Mouse (Mus musculus): ENCODE data around the gene Saa2.

Gene Saa2

GRCm38 (mm10) chr7:46764672-46765071, 13.1 kb downstream of the Saa2 start:
- no peak for DNase-seq

- DNase-seq = peak; percentile 29
These were observed 15.8 kb downstream of the Saa2 start for GRCm38 (mm10) chr7:46767371-46767770.

- DNase-seq = no peak
These were observed 16.9 kb downstream of the Saa2 start for GRCm38 (mm10) chr7:46768451-46768850.

- peak; percentile 66 for DNase-seq
These were observed 19.1 kb downstream of the Saa2 start for GRCm38 (mm10) chr7:46770706-46771105.

GRCm38 (mm10) chr7:46789177-46789849, 37.7 kb downstream of the Saa2 start:
- DNase-seq = no peak

GRCm38 (mm10) chr7:46793871-46794270, 42.3 kb downstream of the Saa2 start:
- DNase-seq = no peak

- peak; percentile 99 for DNase-seq
These were observed 44.0 kb downstream of the Saa2 start, which contains the start of the genes Hps5 and Gtf2h1 for GRCm38 (mm10) chr7:46795287-46796205. TSS of gene Hps5 (minus strand) at chr7:46796064. TSS of gene Gtf2h1 (plus strand) at chr7:46796103.

GRCm38 (mm10) chr7:46796206-46796679, 44.7 kb downstream of the Saa2 start:
- DNase-seq = no peak

- DNase-seq = no peak
These were observed 45.2 kb downstream of the Saa2 start for GRCm38 (mm10) chr7:46796779-46797178.

Data from lung, postnatal 10 days (tissue).